Mouse (Mus musculus) natural killer cell, adult 2 months (primary cell): ENCODE measurements around the gene Zap70.
"Not testable (repeated sequence)": the region's sequence is repeated elsewhere in the genome, so short reads cannot be mapped to it uniquely, and the experiment has no call there.

ENCODE experiments used
- DNase-seq, 2 experiments: peaks; one replicate each; pipeline ENCODE4 v3.0.0; 2022; ENCODE audit warnings: low spot score in 2 of 2

Zap70 gene

DNA sequence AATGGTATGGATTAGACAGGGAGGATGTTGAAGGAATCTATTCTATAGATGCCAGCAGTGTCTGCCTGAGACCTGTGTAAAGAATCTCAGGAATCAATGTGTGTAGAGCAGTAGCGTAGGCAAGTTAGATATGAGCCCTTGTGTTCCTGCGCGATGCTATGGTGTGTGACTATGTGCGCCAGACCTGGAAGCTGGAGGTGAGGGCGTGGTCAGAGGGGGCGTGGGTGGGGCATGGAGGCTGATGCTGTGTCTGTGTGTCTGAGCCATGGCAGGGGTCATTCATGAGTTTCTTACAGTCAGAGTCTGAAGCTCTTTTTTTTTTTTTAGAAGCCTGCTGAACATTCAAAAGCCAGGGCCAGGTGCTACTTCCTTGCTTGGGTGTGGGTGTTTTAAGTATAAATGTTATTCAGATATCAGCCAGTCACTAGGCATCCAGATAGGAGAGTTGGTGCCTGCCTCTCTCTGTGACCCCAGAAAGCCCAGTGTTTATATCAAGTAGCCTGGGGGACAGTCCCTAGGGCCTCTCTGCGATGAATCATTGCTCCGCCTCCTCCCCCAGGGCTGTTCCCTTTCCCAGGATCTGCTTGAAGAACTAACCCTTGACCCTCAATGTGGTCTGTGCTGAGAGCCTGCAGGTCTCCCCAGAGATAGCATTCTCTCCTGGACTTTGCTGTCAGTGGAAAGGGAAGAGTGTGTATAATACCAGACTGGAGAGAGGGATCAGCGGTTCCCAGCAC, 10.8 kb downstream of the Zap70 start:
- DNase-seq = peak in 1 of 2 experiments; percentile 22

GRCm38 (mm10) chr1:36780793-36781192, 19.2 kb downstream of the Zap70 start:
- no peak for DNase-seq

GRCm38 (mm10) chr1:36782476-36782875, 20.9 kb downstream of the Zap70 start:
- DNase-seq = no peak

- peak; percentile 63 to 69 for DNase-seq
Observed at GRCm38 (mm10) chr1:36784365-36785134, 23.0 kb downstream of the Zap70 start.

DNA sequence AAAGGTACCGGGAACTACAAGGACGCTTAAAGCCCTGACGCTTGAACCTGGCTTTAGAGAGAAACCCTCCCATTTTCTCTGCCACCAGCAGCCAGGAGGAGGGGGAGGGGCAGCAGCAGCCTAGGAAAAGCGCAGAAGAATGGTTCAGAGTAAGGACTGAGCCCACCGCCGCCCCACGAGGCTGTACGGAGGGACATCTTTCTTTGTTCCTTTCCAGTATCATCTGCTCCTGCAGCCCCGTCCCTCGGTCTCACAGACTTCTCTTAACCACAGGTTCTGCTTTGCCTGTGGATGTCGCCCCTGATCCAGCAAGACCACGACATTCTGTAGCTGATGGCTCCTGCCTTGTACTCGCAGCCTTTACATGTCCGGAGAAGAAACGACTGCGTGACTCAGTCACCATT, 23.6 kb downstream of the Zap70 start:
- no peak for DNase-seq

DNA sequence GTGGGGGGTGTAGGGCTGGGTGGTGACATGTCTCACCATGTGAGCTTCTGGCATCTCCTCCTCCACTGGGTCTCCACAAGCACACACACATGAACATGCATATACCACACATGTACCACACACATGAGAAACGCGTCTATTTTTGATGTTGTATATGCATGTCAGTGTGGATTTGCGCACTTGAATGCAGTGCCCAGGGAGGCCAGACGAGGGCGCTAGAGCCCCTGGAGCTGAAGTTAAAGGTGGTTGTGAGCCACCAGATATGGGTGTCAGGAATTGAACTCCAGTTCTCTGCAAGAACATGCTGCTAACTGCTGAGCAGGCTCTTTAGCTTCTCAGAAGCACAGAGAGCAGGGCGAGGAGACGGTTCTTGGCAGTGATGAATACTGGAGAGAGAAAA, 24.8 kb downstream of the Zap70 start:
- DNase-seq = peak in 1 of 2 experiments; percentile 37

GRCm38 (mm10) chr1:36789416-36789815, 27.8 kb downstream of the Zap70 start:
- no peak for DNase-seq

DNA sequence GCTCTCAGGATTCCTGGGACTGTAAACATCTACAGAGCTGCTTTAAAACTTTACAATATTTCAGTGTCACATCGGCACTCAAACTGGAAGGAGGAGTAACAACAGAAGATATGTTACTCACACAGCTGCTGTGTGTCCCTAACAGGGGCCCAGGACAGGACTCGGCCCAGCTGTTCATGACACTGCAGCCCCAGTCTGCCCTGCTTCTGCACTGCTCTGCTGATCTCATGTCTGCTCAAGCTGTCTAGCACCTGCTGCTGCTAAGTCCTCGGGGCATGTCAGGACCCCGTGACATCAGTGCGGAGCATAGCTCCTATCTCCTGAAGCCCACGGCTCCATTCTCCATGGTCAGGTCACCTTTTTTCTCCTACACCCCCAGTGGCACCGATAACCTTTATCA, 35.1 kb downstream of the Zap70 start:
- DNase-seq = no peak

GRCm38 (mm10) chr1:36797481-36797880, 35.9 kb downstream of the Zap70 start:
- peak; percentile 64 to 70 for DNase-seq

GRCm38 (mm10) chr1:36800379-36801011, 38.9 kb downstream of the Zap70 start:
- no peak for DNase-seq

GRCm38 (mm10) chr1:36804259-36804658, 42.7 kb downstream of the Zap70 start:
- no peak for DNase-seq

DNA sequence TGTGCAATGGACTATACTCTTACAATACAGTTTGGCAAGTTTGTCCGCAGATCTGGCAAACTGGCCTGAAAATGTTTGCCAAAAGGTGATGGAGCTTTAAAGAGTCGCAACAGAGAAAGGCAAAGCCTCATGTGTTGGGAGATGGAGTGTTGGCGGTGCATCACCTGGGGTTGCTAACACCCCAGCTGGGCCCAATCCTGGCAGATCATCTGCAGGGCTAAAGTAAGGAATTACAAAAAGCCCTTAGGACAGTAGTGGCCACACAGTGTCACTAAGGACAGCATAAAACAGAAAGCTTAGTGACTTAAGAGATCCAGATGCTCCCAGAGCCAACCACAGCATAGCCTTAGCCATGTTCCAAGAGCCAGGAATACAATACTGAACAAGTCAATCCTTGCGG, 43.2 kb downstream of the Zap70 start:
- no peak for DNase-seq

- no peak for DNase-seq
Observed at GRCm38 (mm10) chr1:36806181-36806905, 44.7 kb downstream of the Zap70 start.

GRCm38 (mm10) chr1:36807086-36807485, 45.5 kb downstream of the Zap70 start:
- peak; percentile 42 to 73 for DNase-seq

GRCm38 (mm10) chr1:36807782-36808565, 46.4 kb downstream of the Zap70 start:
- DNase-seq = peak; percentile 37 to 63

- no peak for DNase-seq
Observed at GRCm38 (mm10) chr1:36811806-36812205, 50.2 kb downstream of the Zap70 start.

- DNase-seq = no peak
Observed at GRCm38 (mm10) chr1:36813415-36813814, 51.8 kb downstream of the Zap70 start.

GRCm38 (mm10) chr1:36814271-36814903, 52.8 kb downstream of the Zap70 start:
- DNase-seq = no peak

DNA sequence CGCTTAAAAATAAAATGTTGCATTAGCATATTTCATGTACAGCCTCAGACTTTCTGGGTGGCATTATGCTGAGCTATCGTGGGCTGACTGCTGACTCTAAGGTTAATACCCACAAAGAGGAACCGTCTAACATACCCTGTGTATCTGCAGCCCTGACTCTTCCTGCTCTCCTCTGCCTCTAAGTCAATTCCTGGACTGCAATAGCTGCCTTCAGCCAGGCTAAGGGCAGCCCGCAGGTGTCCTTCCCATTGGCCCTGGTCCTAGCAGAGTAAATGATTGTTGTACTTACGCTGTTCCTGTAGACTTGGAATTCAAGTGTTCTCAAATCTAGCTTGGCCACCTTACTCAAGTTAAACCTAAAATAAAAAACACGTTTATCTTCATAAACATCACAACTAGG, 53.6 kb downstream of the Zap70 start:
- no peak for DNase-seq

- not testable (repeated sequence) for DNase-seq
Observed at GRCm38 (mm10) chr1:36821918-36822317, 60.3 kb downstream of the Zap70 start.

- DNase-seq = peak in 1 of 2 experiments; percentile 9
Observed at GRCm38 (mm10) chr1:36824356-36824755, 62.8 kb downstream of the Zap70 start.
